Mouse (Mus musculus) gastrocnemius, postnatal 36 days (tissue): ENCODE measurements around the gene Adsl. TPM values are rescaled to one million over a fixed set of nuclear protein-coding genes. Genes with fewer than 3 reads are reported as not detected.

Experiments used
- DNase-seq, 2 experiments: peaks; one replicate each; pipeline ENCODE4 v3.0.0; 2022
- intact Hi-C: fragments of 180-260 bp; cut with DNase I; formaldehyde crosslinking; loops from one replicate; pipeline ENCODE4 v1.15.1; 2025
- total RNA-seq, 2 experiments: library from RNA; stranded (reverse); gene quantifications; 2 replicates each; pipeline ENCODE4 v1.2.3; 2021

Gene Adsl
- total RNA-seq, 2 experiments from 2014 or later: 170 to 198 TPM

- DNase-seq: no peak
- intact Hi-C loops: no loop called here
Measured at GRCm38 (mm10) chr15:80938615-80939014, 9.7 kb upstream of the Adsl start.

GRCm38 (mm10) chr15:80939401-80939800 lies 8.9 kb upstream of the Adsl start:
- intact Hi-C loops: no loop called here

GRCm38 (mm10) chr15:80941468-80942040 lies 6.7 kb upstream of the Adsl start:
- intact Hi-C loops: no loop called here
- no peak for DNase-seq

More at GRCm38 (mm10) chr15:80939401-80939800, 8.9 kb upstream of the Adsl start:
- DNase-seq: no peak

- intact Hi-C loops: loop anchor here (5.0 kb wide), 1 partner anchor 239 kb away; no protein-coding TSS in a partner anchor
- DNase-seq: no peak
Measured at GRCm38 (mm10) chr15:80945851-80946250, 2.4 kb upstream of the Adsl start.

GRCm38 (mm10) chr15:80949431-80949830 lies 1.1 kb downstream of the Adsl start:
- DNase-seq: no peak
- intact Hi-C loops: loop anchor here (5.0 kb wide), 1 partner anchor 242 kb away; no protein-coding TSS in a partner anchor

GRCm38 (mm10) chr15:80950055-80950454 lies 1.8 kb downstream of the Adsl start:
- DNase-seq: no peak
- intact Hi-C loops: no loop called here

GRCm38 (mm10) chr15:80953971-80954370 lies 5.7 kb downstream of the Adsl start:
- DNase-seq: no peak
- intact Hi-C loops: no loop called here

- no peak for DNase-seq
- intact Hi-C loops: no loop called here
Measured at GRCm38 (mm10) chr15:80954861-80955260, 6.6 kb downstream of the Adsl start.

- intact Hi-C loops: no loop called here
- no peak for DNase-seq
Measured at GRCm38 (mm10) chr15:80955836-80956438, 7.6 kb downstream of the Adsl start.

GRCm38 (mm10) chr15:80969371-80969770 lies 21.1 kb downstream of the Adsl start:
- intact Hi-C loops: no loop called here
- DNase-seq: no peak

- intact Hi-C loops: no loop called here
Measured at GRCm38 (mm10) chr15:80974311-80974710, 26.0 kb downstream of the Adsl start.

GRCm38 (mm10) chr15:80975666-80976065 lies 27.4 kb downstream of the Adsl start:
- intact Hi-C loops: no loop called here
- no peak for DNase-seq

More at GRCm38 (mm10) chr15:80974311-80974710, 26.0 kb downstream of the Adsl start:
- DNase-seq: no peak

- peak; percentile 77 to 80 for DNase-seq
- intact Hi-C loops: no loop called here
Measured at GRCm38 (mm10) chr15:80977620-80978334, 29.5 kb downstream of the Adsl start, which contains the start of gene Sgsm3. Gene Sgsm3 (plus strand): TSS chr15:80977765.

- no peak for DNase-seq
- intact Hi-C loops: no loop called here
Measured at GRCm38 (mm10) chr15:80979611-80980010, 31.3 kb downstream of the Adsl start.

- intact Hi-C loops: no loop called here
- no peak for DNase-seq
Measured at GRCm38 (mm10) chr15:80981176-80981575, 32.9 kb downstream of the Adsl start.

- intact Hi-C loops: no loop called here
- no peak for DNase-seq
Measured at GRCm38 (mm10) chr15:80983264-80983663, 35.0 kb downstream of the Adsl start.

- intact Hi-C loops: no loop called here
- no peak for DNase-seq
Measured at GRCm38 (mm10) chr15:80988331-80988730, 40.0 kb downstream of the Adsl start.

- DNase-seq: no peak
- intact Hi-C loops: no loop called here
Measured at GRCm38 (mm10) chr15:80989712-80990111, 41.4 kb downstream of the Adsl start.

GRCm38 (mm10) chr15:80994959-80995358 lies 46.7 kb downstream of the Adsl start:
- DNase-seq: no peak
- intact Hi-C loops: no loop called here

GRCm38 (mm10) chr15:80996090-80996835 lies 48.0 kb downstream of the Adsl start:
- no peak for DNase-seq
- intact Hi-C loops: no loop called here

GRCm38 (mm10) chr15:80997077-80997476 lies 48.8 kb downstream of the Adsl start:
- intact Hi-C loops: no loop called here
- DNase-seq: no peak
